Mouse (Mus musculus): ENCODE results near the gene Ubl7. TPM values are rescaled to one million over a fixed set of nuclear protein-coding genes. Genes with fewer than 3 reads are reported as not detected.

Gene Ubl7
- polyA plus RNA-seq, 1 experiment, result 35.9 TPM

DNA sequence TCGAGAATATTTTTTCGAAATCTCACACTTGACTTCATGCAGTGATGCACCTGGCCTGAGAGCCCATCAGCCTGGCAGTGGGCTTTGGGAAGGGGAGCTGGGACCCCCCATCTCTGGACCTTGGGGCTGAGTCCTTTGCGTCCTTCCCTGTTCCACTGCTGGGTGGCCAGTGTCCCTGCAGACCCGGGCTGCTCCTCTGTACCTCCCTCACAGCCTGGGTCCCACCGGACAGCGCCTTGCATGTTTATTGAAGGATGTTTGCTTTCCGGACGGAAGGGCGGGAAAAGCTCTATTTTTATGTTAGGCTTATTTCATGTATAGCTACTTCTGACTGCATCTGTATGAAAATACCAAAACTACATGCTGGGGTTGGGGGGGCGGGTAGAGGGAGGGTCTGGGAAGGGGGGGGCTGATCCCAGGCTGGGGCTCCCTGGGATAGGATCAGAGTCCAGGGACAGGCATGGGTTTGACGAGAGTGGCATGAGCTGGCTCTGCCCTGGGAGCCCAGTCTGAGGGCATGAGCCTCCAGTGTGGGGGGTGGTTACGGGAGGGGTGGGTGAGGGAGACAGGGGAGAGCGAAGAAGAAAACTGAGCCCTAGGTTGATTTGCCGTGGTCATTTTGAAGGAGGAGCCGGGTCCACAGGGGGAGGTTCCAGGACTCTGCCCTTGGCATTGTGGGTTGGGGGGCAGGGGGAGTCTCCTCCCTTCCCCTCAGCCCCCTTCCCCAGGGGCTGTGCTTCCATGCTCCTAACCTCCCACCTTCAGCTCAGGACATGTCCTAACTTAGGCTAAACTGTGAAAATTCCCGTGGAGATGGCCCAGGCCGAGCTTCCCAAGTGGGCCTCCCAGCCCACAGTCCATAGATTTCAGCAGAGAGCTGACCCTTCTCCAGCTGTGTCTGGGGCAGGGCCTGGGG is 51.3 kb downstream of the Ubl7 start:
- H3K4me1 ChIP-seq (ENCODE audit: control insufficient read depth, insufficient read depth, low read length), result peaks cover 3% of the 10 kb centered on the region
- H3K4me3 ChIP-seq (replicated peaks; ENCODE audit: control insufficient read depth, low read depth, low read length), result no peak overlapping the region
- H3K27ac ChIP-seq (ENCODE audit: control insufficient read depth, insufficient read depth, low read depth, low read length, poor library complexity), result no peak overlapping the region
- 86% methylated on average over 17 of the region's 17 CpGs for WGBS
- no peak for TF ChIP-seq POLR2A (IDR thresholded peaks at IDR 0.05; ENCODE audit: borderline replicate concordance, control insufficient read depth, low read depth, low read length)
- TF ChIP-seq CTCF (IDR thresholded peaks at IDR 0.05; ENCODE audit: control insufficient read depth, insufficient read depth, low read length), result no peak

DNA sequence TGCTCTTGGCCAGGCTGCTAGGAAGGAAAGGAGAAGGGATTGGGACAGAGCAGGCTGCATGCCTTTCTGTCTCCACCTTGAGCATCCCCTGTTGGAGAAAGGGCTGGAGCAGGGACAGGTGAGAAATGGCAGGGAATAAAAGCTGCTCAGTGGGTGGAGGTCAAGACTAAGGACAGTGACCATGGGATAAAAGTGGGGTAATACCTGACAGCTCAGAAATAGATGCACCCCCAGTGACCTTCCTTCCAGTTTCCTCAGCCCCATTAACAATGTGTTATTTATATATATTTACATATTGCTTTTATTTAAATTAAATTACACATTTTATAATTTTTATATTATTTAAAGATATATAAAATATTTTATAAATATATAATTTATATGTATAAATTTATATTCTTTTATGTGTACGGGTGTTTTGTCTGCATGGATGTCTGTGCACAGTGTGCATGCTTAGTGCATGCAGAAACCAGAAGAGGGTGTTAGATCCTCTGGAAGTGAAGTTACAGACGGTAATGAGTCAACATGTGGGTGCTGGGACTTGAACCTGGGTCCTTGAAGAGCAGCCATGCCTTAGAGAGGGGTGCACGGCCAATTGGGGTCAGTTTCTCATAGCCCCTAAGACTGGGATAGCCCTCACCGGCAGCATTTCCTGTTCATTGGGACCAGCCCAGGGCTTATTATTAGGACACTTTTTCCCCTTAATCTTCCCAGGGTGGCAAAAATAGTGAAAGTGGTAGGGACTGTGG is 52.6 kb downstream of the Ubl7 start:
- no peaks in the 10 kb centered on the region; the same call in 1 of the 2 replicates for H3K4me1 ChIP-seq (ENCODE audit: control insufficient read depth, insufficient read depth, low read length)
- H3K4me3 ChIP-seq (replicated peaks; ENCODE audit: control insufficient read depth, low read depth, low read length), result no peak overlapping the region
- WGBS, result 82% methylated on average over 4 of the region's 4 CpGs
- TF ChIP-seq POLR2A (IDR thresholded peaks at IDR 0.05; ENCODE audit: borderline replicate concordance, control insufficient read depth, low read depth, low read length) (no peak), CTCF (IDR thresholded peaks at IDR 0.05; ENCODE audit: control insufficient read depth, insufficient read depth, low read length) (no peak)
- no peak overlapping the region for H3K27ac ChIP-seq (ENCODE audit: control insufficient read depth, insufficient read depth, low read depth, low read length, poor library complexity)

DNA sequence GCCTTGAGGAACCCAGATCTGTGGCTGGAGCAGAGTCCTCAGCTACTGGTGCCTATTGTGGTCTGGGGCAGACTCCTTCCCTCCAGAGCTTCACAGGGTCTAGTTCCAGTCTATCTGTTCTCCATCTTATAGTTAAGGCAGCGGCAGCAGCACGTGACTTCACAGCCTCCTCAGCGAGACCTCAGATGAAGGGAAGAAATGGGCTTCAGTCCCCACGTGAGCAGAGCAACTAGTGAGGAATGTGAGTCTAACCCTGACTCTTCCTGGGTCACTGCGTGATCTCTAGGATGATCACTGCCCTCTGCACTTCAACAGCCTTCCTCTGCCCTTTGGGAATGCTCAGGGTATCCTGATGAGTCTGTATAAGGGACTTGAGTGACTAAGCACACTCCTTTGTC is 53.2 kb downstream of the Ubl7 start:
- WGBS, result 89% methylated on average over 5 of the region's 5 CpGs
- Histone ChIP-seq H3K27ac (ENCODE audit: control insufficient read depth, insufficient read depth, low read depth, low read length, poor library complexity) (no peak overlapping the region), H3K4me1 (ENCODE audit: control insufficient read depth, insufficient read depth, low read length) (no peaks in the 10 kb centered on the region; the same call in 1 of the 2 replicates), H3K4me3 (replicated peaks; ENCODE audit: control insufficient read depth, low read depth, low read length) (no peak overlapping the region)
- no peak for TF ChIP-seq CTCF (IDR thresholded peaks at IDR 0.05; ENCODE audit: control insufficient read depth, insufficient read depth, low read length)
- no peak for TF ChIP-seq POLR2A (IDR thresholded peaks at IDR 0.05; ENCODE audit: borderline replicate concordance, control insufficient read depth, low read depth, low read length)

DNA sequence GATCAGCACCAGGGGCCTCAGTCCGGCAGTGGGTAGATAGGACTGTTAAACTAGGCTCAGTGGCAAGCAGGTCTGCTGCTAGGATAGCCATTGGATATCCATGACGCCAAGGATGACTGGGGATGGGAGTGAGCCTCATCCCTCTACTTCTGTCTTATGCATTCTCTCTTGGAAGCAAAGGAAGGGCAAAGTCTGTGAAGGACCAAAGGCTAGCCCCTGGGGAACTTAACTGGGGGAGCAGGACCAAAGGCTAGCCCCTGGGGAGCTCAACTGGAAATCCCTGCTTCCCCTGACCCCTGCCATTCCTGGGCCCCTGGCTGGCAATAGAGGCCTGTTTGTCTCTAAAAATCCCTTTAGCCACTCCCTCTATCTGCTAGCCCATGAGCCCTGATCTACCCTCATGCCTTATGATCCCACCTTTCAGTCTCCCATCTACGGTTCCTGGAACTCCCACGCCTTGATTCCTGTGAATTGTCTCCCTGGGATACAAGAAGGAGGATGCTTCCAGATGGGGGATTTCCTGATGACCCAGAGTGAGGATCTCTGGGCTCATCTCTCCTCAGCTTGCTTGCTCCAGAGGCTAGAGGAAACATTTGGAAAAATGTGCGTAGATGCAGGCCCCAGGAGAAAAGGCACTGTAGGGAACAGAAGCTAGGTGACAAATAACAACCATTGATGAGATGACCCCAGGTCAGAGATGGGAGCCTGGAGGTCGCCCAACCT is 53.9 kb downstream of the Ubl7 start:
- Histone ChIP-seq H3K4me3 (replicated peaks; ENCODE audit: control insufficient read depth, low read depth, low read length) (no peak overlapping the region), H3K27ac (ENCODE audit: control insufficient read depth, insufficient read depth, low read depth, low read length, poor library complexity) (no peak overlapping the region), H3K4me1 (ENCODE audit: control insufficient read depth, insufficient read depth, low read length) (peaks cover 3% of the 10 kb centered on the region)
- TF ChIP-seq POLR2A (IDR thresholded peaks at IDR 0.05; ENCODE audit: borderline replicate concordance, control insufficient read depth, low read depth, low read length) (no peak), CTCF (IDR thresholded peaks at IDR 0.05; ENCODE audit: control insufficient read depth, insufficient read depth, low read length) (no peak)
- 82% methylated on average over 6 of the region's 6 CpGs for WGBS

DNA sequence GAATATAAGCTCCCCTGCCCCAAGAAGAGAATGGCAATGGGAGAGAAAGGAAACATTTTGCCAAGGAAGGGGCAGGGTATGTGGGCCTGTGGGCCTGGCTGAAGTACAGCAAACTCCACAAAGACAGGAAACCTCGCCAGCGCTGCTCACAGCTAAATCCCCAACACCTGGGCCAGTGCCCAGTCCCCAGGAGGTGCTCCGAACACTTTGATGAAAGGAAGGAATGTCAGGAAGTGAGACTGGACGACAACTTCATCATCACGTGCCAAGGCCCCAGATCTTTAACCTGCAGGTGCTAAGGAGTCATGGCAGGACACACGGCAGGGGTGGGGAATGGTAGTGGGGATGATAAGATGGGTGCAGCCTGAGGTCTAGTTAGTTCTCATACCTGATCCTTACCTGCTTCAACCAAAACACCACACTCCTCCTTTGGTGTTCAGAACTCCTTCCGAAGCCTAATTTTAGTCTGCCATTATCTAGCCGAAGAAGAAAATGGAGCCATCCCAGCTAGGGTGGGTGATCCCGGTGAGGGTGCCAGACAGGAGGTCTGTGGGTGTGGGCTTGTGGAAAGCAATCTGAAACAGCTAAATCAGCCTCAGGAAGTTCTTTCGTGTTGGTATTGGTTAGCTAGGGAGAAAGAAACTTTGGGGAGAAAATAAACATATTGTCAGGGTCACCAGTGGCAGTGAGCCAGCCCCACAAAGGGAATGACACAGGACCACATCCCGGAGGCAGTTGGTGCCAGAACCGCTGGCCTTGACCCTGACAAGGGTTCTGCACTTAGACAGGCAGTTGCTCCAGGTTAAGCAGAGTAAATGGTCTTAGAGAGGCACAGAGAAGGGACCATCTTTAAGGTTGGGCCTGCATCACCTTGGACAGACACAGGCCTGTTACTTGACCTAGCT is 54.8 kb downstream of the Ubl7 start:
- TF ChIP-seq POLR2A (IDR thresholded peaks at IDR 0.05; ENCODE audit: borderline replicate concordance, control insufficient read depth, low read depth, low read length) (no peak), CTCF (IDR thresholded peaks at IDR 0.05; ENCODE audit: control insufficient read depth, insufficient read depth, low read length) (no peak)
- H3K4me1 ChIP-seq (ENCODE audit: control insufficient read depth, insufficient read depth, low read length), result peaks cover 6% of the 10 kb centered on the region
- H3K4me3 ChIP-seq (replicated peaks; ENCODE audit: control insufficient read depth, low read depth, low read length), result no peak overlapping the region
- H3K27ac ChIP-seq (ENCODE audit: control insufficient read depth, insufficient read depth, low read depth, low read length, poor library complexity), result no peak overlapping the region
- WGBS, result 59% methylated on average over 12 of the region's 12 CpGs

DNA sequence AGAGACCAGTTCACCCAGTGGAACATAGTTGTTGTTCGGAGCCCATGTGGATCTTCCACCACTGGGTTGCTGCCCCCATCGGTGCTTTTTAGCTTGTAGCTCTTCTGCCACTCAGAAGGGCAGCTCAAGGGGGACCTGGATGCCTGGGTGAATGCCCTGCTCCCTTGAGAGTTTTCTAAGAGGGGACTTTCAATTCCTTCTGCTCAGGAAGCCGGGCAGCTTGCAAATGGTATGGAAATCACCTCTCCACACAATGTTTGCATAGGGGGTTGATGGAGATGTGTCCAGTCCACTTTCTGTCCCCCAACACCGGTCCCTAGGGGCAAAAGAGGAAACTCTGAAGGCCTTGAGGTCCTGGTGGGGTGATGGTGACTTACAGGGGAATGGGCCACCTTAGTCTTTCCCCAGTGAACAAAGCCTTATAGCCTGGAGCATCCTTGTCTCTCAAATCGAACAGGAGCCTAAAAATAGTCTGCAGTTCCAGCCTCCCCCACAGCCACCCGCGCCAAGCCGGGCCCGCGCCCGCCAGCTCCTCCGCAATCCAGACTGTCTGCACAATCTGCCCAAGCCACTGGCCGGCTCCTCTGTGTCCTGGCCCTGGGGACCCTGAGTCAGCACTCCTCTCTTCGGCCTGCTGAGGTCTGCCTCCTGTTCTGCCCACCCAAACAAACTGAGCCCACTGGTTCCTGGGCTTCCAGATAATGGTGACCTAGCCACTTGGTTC is 56.6 kb downstream of the Ubl7 start:
- Histone ChIP-seq H3K4me3 (replicated peaks; ENCODE audit: control insufficient read depth, low read depth, low read length) (no peak overlapping the region), H3K27ac (ENCODE audit: control insufficient read depth, insufficient read depth, low read depth, low read length, poor library complexity) (peak overlapping the region; percentile 61; the same call in 1 of the 2 replicates), H3K4me1 (ENCODE audit: control insufficient read depth, insufficient read depth, low read length) (peaks cover 12% of the 10 kb centered on the region)
- TF ChIP-seq CTCF (IDR thresholded peaks at IDR 0.05; ENCODE audit: control insufficient read depth, insufficient read depth, low read length), result no peak
- no peak for TF ChIP-seq POLR2A (IDR thresholded peaks at IDR 0.05; ENCODE audit: borderline replicate concordance, control insufficient read depth, low read depth, low read length)
- WGBS, result 70% methylated on average over 13 of the region's 14 CpGs
